Mouse (Mus musculus) urinary bladder, adult 2 months (tissue): ENCODE data around the gene Tmem30c. TPM values are rescaled to one million over a fixed set of nuclear protein-coding genes. Genes with fewer than 3 reads are reported as not detected.

ENCODE experiments used
- DNase-seq: peaks from one replicate; pipeline ENCODE4 v3.0.0; 2022; ENCODE audit warnings: low spot score
- polyA plus RNA-seq: library from polyadenylated mRNA; depleted of rRNA; stranded (reverse); fragments of >200 nt; gene quantifications from 2 replicates; pipeline ENCODE4 v1.2.3, GENCODE M21; 2012; rRNA removed

Gene Tmem30c
- 0.07 TPM in 1 of 2 replicates, not detected in the other for polyA plus RNA-seq

DNA sequence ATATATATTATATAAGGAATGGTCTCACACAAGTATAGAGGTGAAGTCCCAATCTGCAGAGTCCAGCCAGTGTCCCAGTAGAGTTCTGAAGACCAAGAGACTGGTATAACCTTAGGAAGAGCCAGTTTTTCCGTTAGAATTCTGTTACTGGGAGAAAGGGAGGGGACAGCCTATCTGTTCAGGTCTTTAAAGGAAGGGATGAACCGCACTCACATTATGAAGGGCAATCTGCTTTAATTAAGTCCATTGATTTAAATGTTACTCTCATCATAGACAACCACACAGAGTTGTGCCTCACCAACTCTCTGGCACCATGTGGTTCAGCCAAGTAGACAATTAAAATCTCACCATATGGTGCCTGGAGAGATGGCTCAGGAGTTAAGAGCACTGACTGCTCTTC is at the start of gene Tmem30c:
Tmem30c (minus strand) TSS at position 101 of the 400 bp plus-strand sequence.
- DNase-seq = no peak

GRCm38 (mm10) chr16:57340613-57340898 is 47.9 kb upstream of the Tmem30c start:
- DNase-seq = no peak

DNA sequence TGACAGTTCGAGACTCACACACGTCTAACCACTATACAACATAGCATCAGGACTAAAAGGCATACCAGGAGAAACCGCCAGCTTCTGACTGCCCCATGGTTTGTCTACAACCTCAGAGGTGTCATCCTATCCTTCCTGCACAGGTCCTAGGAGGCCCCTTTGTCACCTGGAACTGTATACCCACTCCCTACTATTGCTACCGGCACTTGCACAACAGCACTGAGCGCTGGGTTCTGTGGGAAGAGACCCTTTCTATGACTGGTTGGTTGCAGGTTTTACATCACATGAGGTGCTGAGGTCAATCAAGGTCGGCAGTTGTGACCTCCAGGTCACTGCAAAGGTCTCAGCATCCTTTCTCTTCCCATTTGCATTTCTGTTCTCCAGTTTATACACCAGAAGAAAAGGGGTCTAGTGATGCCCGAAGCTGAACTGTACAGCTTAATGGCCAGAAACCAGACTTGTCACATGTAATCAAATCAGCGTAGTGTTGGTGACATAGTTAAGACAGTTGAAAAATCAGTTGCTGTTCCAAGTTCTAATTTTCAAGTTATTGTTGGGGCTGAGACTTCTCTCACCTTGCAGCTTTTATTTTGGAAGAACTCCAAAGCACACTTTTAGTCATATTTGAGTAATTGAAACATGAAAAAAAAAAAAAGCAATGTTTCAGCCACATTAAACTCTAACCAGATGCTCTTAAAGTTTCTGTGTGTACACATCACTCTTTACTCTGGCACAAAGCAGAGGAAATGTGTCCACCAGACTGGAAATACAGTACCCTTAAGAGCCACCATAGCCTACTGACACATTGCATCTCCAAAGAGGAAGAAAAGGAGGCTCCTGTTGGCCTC is 47.3 kb upstream of the Tmem30c start:
- no peak for DNase-seq

GRCm38 (mm10) chr16:57336770-57337423 is 44.2 kb upstream of the Tmem30c start:
- DNase-seq = no peak

DNA sequence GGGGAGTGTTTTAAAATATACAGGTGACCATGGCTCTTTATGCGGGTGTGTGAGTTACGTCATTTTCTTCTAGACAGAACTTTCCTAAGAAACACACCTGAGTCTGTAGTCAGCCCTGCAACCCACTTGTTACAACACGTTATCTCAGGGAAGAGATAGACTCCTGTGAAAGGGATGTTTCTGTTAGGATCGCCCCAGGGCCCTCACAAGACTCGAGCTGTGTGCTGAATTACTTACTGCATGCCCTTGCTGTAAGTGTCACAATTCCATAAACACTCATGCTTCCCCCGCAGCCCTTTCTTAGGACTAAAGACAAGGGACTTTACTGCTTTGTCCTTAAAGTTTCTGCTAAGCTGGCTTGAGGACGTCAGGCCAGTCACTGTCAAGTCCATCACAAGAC is 39.6 kb upstream of the Tmem30c start:
- DNase-seq = no peak

DNA sequence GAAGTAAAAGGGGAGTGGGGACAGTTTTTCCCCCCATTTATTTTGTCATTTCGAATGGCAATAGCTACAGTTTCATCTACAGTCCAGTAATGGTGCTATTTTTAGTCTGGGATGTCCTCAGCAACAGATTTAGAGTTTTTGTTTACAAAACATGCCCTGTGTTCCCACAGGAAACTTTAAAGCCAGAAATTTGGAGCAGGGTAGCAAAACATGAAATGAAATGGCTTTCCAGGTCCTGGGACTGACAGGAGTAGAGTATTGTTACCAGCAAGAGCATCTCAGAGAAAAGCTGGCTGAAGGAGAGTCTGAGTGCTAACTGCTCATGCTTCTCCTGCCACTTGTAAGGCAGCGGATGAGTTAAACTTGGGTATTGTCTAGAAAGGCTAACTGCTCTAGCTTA is 37.4 kb upstream of the Tmem30c start:
- no peak for DNase-seq

DNA sequence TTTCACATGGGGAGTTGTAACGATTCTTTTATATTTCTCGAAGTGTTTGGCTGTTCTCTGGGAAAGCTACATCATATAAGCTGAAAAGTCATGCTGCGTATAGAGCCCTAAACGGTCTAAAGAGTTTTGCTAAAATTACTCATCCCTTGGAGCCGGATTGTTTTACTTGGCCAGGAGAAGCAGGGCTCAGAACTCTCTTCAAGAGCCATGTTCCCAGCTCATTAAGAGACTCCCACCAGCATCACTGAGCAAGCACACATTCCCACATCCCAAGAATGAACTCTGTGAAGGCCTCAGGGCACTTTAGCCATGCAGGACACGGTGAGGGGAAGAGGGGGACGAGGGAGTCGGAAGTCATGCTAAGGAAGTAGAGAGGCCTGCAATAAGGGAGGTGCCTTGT is 36.4 kb upstream of the Tmem30c start:
- no peak for DNase-seq

- DNase-seq = no peak
These were observed 34.3 kb upstream of the Tmem30c start for GRCm38 (mm10) chr16:57326996-57327395.

DNA sequence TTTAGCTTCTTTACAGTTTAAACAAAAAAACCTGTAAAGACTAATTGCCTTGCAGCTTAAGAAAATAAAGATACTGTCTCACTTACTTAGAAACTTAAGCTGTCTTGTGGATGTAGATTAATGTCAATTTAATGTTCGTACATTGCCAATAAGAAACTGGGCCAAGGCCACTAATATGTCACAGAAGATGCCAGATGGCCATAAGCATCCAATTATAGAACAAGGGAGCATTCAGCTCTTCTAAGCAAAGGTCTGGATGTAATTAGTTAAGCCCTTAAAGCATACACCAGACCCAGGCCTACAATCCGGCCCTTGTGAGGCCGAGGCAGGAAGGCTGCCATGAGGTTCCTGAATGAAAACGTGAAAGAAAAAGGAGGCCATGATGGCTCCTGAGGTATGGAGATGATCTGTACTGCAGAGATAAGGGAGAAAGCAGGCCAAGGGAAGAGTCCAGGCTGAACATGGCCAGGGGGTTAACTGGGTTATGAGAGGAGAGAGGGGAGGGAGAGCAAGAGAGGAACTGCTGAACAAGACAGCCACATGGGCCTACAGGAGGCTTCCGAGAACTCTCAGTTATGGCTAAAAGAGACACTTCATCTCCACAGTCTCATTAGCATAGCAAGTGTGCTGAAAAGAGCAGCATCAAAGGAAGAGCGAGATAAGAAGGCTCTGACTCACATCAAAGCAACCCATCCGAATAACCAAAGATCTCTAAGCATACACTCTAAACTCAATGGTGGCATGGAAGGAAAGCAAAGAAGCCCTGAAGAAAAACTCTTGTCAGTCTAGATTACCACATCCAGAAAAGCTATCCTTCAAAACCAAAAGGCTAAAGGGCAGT is 26.8 kb upstream of the Tmem30c start:
- DNase-seq = no peak

- no peak for DNase-seq
These were observed 26.0 kb upstream of the Tmem30c start for GRCm38 (mm10) chr16:57318637-57319125.

DNA sequence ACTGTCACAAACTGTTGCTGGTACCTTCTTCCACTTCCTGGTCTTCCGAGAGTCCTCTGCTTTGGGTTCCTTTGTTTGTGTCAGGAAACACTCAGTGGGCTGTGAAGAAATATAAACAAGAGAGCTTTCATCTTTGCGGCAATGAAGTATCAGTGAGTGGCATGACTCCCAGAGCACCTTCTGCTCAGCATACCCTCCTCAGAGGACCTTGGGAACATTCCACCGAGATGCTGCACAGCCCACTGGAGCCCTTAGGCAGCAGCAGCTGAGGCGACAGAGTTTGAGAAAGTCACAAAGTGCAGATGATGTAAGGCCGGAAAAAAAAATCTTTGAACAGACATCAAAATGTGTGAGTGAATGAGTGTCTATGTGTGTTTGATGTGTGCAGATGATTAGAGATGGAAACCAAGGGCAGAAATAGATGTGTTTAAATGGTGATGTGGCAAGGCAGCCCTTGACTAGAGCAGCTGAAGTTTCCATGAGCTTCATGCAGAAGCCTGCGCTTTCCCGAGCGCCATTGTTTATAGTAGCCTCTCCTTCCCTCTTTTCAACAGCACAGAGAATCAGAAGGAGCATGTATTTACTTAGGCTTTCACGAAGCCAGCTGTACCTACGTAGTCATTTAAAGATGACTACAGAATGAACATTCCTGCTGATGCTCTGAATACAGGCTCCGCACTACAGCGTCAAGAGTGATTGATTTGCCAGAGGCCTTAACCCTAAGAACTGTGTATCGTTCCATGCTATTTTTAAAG is 25.4 kb upstream of the Tmem30c start:
- DNase-seq = no peak

- no peak for DNase-seq
These were observed 24.5 kb upstream of the Tmem30c start for GRCm38 (mm10) chr16:57317127-57317526.

- DNase-seq = no peak
These were observed 22.4 kb upstream of the Tmem30c start for GRCm38 (mm10) chr16:57315026-57315425.

DNA sequence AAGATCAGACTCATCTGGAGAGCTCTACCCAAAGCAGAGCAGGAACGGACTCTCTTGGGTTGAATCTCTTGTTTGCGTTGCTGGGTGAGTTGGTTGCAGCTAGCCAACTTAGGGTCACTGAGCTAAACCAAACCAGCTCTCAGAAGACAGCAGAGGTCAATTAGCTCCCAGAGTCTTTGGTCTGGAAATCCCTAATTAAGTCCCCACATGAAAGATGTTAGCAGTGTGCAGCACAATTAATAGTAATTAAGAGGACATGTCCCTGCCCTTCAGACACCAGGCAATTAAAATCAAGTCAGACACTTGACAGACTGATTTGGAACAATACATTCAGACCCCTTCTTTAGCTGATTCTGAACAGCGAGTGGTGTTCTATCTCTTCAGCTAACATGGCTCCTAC is 21.6 kb upstream of the Tmem30c start:
- DNase-seq = no peak

DNA sequence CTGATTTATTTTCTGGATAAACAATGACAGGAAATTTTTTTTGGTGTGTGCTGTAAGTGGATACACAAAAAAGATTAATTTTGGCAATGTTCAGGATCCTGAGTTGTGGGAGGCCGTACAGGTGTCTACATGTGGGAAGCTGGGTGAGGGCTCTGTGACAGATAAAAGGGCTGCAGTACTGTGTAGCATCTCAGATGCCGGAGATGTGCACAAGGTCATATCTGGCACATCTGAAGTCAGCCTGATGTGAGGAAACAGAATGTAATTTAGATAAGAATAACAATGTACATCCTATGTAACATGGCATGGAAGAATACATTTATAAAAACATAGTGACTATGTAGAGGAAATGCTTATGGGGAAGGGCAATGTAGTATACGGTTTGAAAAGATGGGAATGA is 20.8 kb upstream of the Tmem30c start:
- DNase-seq = no peak

GRCm38 (mm10) chr16:57312130-57312529 is 19.5 kb upstream of the Tmem30c start:
- DNase-seq = no peak

DNA sequence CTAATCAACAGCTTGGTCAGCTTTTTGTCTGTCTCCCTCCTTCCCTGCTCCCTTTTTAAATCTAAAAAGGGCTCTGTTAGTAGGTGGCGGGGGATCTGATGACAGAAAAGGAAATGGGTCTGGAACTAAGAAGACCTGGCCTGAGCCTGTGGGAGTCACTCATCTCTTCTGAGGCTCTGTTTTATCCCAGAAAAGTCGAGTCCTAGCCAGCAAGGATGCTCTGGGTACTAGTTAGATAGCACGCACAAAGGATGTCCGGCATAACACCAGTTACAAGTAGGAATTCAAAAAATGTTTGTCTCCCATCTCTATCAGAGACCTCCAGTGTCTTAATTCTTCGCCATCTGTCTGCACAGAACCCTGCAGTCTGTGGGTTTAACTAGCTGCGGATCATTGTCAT is 12.8 kb upstream of the Tmem30c start:
- no peak for DNase-seq

DNA sequence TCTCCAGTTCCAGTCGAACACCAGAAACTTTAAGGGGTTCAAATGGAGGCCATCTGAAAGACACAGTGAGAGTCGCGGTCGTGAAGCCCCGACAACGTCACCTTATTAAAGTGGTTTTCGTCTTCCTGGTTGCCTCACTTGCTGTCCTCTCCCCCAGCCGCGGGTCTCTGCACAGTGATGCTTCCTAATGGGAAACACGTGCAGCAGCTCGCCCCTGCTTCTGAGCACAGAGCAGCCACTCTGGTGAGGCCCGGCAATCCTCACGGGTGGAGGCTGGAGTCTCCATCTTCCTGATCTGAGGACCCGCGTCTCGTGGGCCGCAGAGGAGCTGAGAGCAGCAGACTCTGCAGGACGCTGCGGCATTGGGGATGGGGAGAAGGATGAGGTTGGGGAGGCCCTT is 11.1 kb upstream of the Tmem30c start:
- DNase-seq = no peak

DNA sequence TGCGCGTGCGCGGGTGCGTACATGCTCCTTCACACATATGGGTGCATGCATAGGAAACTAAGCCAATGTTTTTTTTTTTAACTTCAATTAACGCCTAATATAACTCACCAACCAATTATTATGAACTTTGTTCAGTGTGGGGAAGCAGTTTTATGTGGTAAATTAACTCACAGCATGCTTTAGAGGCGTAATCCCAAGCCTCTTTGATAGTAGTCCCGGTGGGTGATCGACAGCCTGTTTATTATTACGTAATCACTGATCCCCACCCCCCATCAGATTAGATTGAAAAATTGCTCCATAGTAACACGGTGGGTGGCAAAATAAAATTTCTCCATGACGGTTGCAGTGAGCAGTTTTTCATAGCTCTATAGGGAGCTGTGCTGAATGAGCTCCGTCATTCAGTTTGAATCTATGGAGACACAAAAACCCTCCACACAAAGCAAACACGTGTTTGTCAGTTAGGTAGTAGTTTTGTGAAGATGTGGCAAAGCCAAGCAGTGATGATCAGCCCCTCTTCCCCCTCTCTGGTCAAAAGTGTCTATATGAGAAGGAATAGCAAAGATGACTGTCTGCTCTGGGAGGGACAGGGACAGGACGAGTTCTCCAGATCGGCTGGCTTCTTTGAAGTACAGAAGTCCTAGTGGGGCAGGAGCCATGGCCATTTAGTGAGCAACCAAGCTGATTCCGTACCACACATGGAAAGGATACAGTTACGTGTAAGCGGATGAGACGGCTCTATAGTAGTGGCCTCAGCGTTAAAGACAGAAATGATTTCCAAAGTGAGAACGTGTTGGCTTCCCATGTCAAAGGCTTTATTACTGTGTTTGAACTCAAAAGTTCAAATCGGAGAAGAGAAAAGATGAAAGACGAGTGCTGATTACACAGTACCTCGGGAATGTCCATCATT is 10.4 kb upstream of the Tmem30c start:
- DNase-seq = no peak

DNA sequence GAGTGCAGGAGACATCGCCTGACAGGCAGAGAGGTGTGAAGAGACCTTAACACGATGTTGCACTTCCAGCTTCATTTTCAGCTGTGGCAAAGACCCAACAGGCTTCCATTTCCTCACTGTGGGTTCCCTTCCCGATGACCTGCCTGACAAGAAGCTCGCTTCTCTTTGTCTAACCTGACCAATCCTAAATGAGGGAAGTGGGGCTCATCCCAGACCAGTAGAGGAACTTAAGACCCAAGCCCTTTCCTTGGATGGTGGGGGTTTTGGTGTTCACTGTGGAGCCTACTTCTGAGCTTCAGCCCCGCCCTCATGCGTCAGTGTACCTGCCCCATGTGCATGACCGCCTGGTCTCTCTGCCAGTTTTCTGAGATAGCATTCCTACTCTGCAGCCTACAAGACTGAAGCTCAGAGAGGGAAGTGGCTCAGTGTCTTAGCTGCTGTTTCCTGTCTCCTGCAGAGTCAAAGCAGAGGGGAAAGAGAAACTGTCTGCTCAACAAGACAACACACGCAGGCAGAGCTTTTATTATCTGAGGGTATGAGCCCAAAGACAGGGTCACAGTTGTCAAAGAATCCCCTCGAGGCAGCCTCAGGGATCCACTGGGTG is 8.9 kb upstream of the Tmem30c start:
- no peak for DNase-seq
